Mouse (Mus musculus) hindbrain, embryonic 10.5 days (tissue): ENCODE data around the gene Pigq. TPM values are rescaled to one million over a fixed set of nuclear protein-coding genes. Genes with fewer than 3 reads are reported as not detected.
A peak's percentile ranks its signal among the peaks of the same experiment; 100 is the strongest.

ENCODE experiments used
- DNase-seq: peaks from one replicate; pipeline ENCODE4 v3.0.0-alpha.2; 2017; ENCODE audit warnings: low spot score
- H3K27ac ChIP-seq: fragments of 300-500 bp; sonication (generic); 2 replicates; pipeline ENCODE4 v1.5.1; 2016; ENCODE audit warnings: mild to moderate bottlenecking, moderate library complexity
- H3K27me3 ChIP-seq: fragments of 300-500 bp; sonication (generic); 2 replicates; pipeline ENCODE4 v1.6.1; 2016; ENCODE audit warnings: mild to moderate bottlenecking; ENCODE audit not compliant: poor library complexity, insufficient read depth, severe bottlenecking
- H3K36me3 ChIP-seq: fragments of 300-500 bp; sonication (generic); 2 replicates; pipeline ENCODE4 v1.6.1; 2016; ENCODE audit warnings: mild to moderate bottlenecking, moderate library complexity
- H3K4me1 ChIP-seq: fragments of 300-500 bp; sonication (generic); replicated peaks from 2 replicates; pipeline ENCODE4 v1.6.1; 2016; ENCODE audit warnings: mild to moderate bottlenecking
- H3K4me3 ChIP-seq: fragments of 300-500 bp; sonication (generic); 2 replicates; pipeline ENCODE4 v1.5.1; 2016; ENCODE audit warnings: mild to moderate bottlenecking, moderate library complexity
- H3K9me3 ChIP-seq: fragments of 300-500 bp; sonication (generic); 2 replicates; pipeline ENCODE4 v1.6.1; 2016; ENCODE audit warnings: mild to moderate bottlenecking, moderate library complexity
- WGBS: fragments of 180-500 bp; shearing (Covaris S2); methylation state at CpG from one replicate; pipeline ENCODE4 v1.1.7; 2016; 5-methylcytosine and 5-hydroxymethylcytosine counted together
- polyA plus RNA-seq: library from polyadenylated mRNA; unstranded; fragments of >200 nt; fragmentation: Nextera tagmentation; extraction: Ambion mirVana; gene quantifications from 2 replicates; pipeline ENCODE4 v1.2.1, GENCODE M21; 2016

The Pigq gene
- polyA plus RNA-seq, 1 experiment from 2014 or later = 65.4 TPM

- peaks cover 61% of the 10 kb centered on the region for H3K4me1 ChIP-seq
- peaks cover 8% of the 10 kb centered on the region for H3K36me3 ChIP-seq
- H3K27ac ChIP-seq = peak overlapping the region; percentile 95
- H3K4me3 ChIP-seq = peak overlapping the region; percentile 75
- WGBS = 78% methylated on average over 2 of the region's 2 CpGs
- H3K9me3 ChIP-seq = no peaks in the 10 kb centered on the region
- H3K27me3 ChIP-seq = no peaks in the 10 kb centered on the region
- DNase-seq = no peak
These were observed 2.1 kb downstream of the Pigq start for GRCm38 (mm10) chr17:25942597-25943151.

- Histone ChIP-seq H3K4me1 (peaks cover 55% of the 10 kb centered on the region), H3K36me3 (peaks cover 18% of the 10 kb centered on the region), H3K27me3 (no peaks in the 10 kb centered on the region), H3K9me3 (no peaks in the 10 kb centered on the region), H3K4me3 (peak overlapping the region; percentile 75), H3K27ac (peak overlapping the region; percentile 95)
- 3% methylated on average over 54 of the region's 54 CpGs for WGBS
- peak; percentile 80 for DNase-seq
These were observed 3.1 kb downstream of the Pigq start for GRCm38 (mm10) chr17:25941511-25942241.

- DNase-seq = no peak
- Histone ChIP-seq H3K27ac (no peak overlapping the region), H3K36me3 (peaks cover 88% of the 10 kb centered on the region), H3K27me3 (no peaks in the 10 kb centered on the region), H3K4me3 (no peak overlapping the region), H3K9me3 (no peaks in the 10 kb centered on the region), H3K4me1 (no peaks in the 10 kb centered on the region)
- 95% methylated on average over 1 of the region's 1 CpGs for WGBS
These were observed 10.2 kb downstream of the Pigq start for GRCm38 (mm10) chr17:25934526-25934925.

- no peak for DNase-seq
- H3K4me3 ChIP-seq = no peak overlapping the region
- no peaks in the 10 kb centered on the region for H3K27me3 ChIP-seq
- H3K36me3 ChIP-seq = peaks cover 53% of the 10 kb centered on the region
- peaks cover 11% of the 10 kb centered on the region for H3K4me1 ChIP-seq
- H3K9me3 ChIP-seq = no peaks in the 10 kb centered on the region
- 83% methylated on average over 2 of the region's 2 CpGs for WGBS
- H3K27ac ChIP-seq = no peak overlapping the region
These were observed 19.4 kb downstream of the Pigq start for GRCm38 (mm10) chr17:25925348-25925747.

GRCm38 (mm10) chr17:25922120-25922519, 22.6 kb downstream of the Pigq start:
- 80% methylated on average over 5 of the region's 5 CpGs for WGBS
- H3K36me3 ChIP-seq = peaks cover 32% of the 10 kb centered on the region
- no peak for DNase-seq

GRCm38 (mm10) chr17:25919786-25920642, 24.7 kb downstream of the Pigq start:
- H3K27me3 ChIP-seq = no peaks in the 10 kb centered on the region
- peaks cover 20% of the 10 kb centered on the region for H3K36me3 ChIP-seq
- H3K9me3 ChIP-seq = no peaks in the 10 kb centered on the region
- H3K4me1 ChIP-seq = peaks cover 40% of the 10 kb centered on the region
- peak overlapping the region; percentile 93 for H3K27ac ChIP-seq
- H3K4me3 ChIP-seq = peak overlapping the region; percentile 98
- WGBS = under 1% methylated on average over 40 of the region's 40 CpGs
- peak; percentile 99 for DNase-seq

More at GRCm38 (mm10) chr17:25922120-25922519, 22.6 kb downstream of the Pigq start:
- Histone ChIP-seq H3K27ac (no peak overlapping the region), H3K9me3 (no peaks in the 10 kb centered on the region), H3K4me1 (peaks cover 37% of the 10 kb centered on the region), H3K27me3 (no peaks in the 10 kb centered on the region), H3K4me3 (no peak overlapping the region)

DNA sequence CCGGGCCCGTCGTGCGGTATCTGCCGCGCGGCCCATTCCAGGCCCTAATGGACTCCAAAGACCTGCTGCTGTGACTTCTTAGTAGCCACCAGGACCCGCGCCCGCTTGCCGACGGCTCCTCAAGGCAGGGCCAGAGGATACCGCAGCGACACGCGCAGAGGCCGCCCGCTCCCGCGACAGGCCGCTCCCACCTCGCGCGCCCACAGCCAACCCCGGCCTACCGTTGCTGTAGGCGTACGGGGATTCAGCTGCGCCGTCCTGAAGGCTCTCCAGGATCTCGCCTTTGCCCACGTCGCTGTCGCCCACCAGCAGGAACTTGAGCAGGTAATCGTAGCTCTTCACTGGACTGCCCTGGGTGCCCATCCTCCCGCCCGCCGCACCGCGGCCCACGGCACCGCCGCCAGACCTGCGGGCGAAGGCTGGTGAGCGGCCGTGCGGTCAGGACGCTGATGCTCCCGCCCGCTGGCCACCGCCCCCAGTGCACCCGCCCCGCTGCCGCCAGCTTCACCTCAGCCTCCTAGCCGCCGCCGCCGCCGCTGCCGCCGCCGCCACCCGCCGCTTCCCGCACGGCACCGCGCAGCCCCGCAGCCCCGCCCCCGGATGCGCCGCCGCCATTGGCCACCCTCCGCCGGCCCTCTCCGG, 25.5 kb downstream of the Pigq start, which contains the start of gene Rab40c:
Rab40c (minus strand) TSS at position 584 of the 642 bp plus-strand sequence.
- Histone ChIP-seq H3K36me3 (peaks cover 24% of the 10 kb centered on the region), H3K27ac (peak within 1 kb of the TSS; percentile 93), H3K9me3 (no peaks in the 10 kb centered on the region), H3K27me3 (no peaks in the 10 kb centered on the region), H3K4me1 (peaks cover 40% of the 10 kb centered on the region), H3K4me3 (peak within 1 kb of the TSS; percentile 98)
- no peak for DNase-seq
- under 1% methylated on average over 78 of the region's 78 CpGs for WGBS

GRCm38 (mm10) chr17:25918037-25918750, 26.5 kb downstream of the Pigq start:
- no peak overlapping the region for H3K27ac ChIP-seq
- no peak for DNase-seq
- no peaks in the 10 kb centered on the region for H3K27me3 ChIP-seq
- WGBS = 83% methylated on average over 9 of the region's 9 CpGs
- no peaks in the 10 kb centered on the region for H3K9me3 ChIP-seq
- peak overlapping the region; percentile 98 for H3K4me3 ChIP-seq
- H3K36me3 ChIP-seq = peaks cover 29% of the 10 kb centered on the region
- peaks cover 40% of the 10 kb centered on the region for H3K4me1 ChIP-seq

DNA sequence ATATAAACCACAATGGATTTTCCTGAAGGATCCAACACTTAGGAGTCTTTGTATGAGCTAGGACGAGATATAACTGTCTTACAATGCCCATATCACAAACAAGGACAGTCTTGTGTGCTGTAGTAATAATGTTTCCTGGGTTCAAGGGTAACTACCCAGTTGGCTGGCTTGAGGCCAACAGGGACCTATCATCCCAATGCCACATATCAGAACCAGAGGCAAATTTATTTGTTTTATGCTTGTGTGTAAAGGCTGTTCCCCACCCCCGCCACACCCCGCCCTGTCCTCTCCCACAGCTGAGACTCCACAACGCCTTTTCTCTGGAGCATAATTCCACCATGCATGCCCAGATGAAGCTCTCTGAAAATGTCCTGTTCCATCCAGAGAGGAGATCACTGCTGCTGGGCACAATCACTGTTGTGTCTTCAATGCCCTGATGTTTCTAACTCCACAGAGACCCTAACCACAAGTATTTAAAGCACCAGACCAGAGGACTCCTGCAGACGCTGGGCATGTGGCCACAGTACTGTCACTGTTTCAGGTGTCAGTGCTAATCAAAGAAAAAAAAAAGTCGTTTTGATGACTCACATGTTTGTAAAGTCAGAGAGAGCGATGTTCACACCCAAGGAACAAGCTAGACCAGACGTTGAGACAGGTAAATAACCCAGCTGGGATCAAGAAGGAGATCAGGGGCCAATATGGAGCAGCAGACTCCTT, 27.6 kb downstream of the Pigq start:
- peaks cover 30% of the 10 kb centered on the region for H3K36me3 ChIP-seq
- H3K4me3 ChIP-seq = peak overlapping the region; percentile 98; the same call in 1 of the 2 replicates
- no peaks in the 10 kb centered on the region for H3K9me3 ChIP-seq
- no peak overlapping the region for H3K27ac ChIP-seq
- 91% methylated on average over 8 of the region's 8 CpGs for WGBS
- peaks cover 40% of the 10 kb centered on the region for H3K4me1 ChIP-seq
- no peak for DNase-seq
- H3K27me3 ChIP-seq = no peaks in the 10 kb centered on the region

GRCm38 (mm10) chr17:25914295-25914694, 30.4 kb downstream of the Pigq start:
- Histone ChIP-seq H3K27ac (no peak overlapping the region), H3K36me3 (peaks cover 41% of the 10 kb centered on the region), H3K9me3 (no peaks in the 10 kb centered on the region), H3K4me1 (peaks cover 27% of the 10 kb centered on the region), H3K4me3 (no peak overlapping the region), H3K27me3 (no peaks in the 10 kb centered on the region)
- DNase-seq = no peak
- 90% methylated on average over 4 of the region's 4 CpGs for WGBS

GRCm38 (mm10) chr17:25913877-25914275, 30.9 kb downstream of the Pigq start:
- H3K4me1 ChIP-seq = peaks cover 22% of the 10 kb centered on the region
- DNase-seq = no peak
- WGBS = 86% methylated on average over 1 of the region's 1 CpGs
- no peak overlapping the region for H3K27ac ChIP-seq
- no peaks in the 10 kb centered on the region for H3K27me3 ChIP-seq
- H3K36me3 ChIP-seq = peaks cover 41% of the 10 kb centered on the region
- no peaks in the 10 kb centered on the region for H3K9me3 ChIP-seq
- H3K4me3 ChIP-seq = no peak overlapping the region
